ENCODE assay signal across 14 mouse cellular contexts in genomic region chr2:119318043-119318710, GRCm38 (mm10). TPM values are rescaled to one million over a fixed set of nuclear protein-coding genes. Genes with fewer than 3 reads are reported as not detected.
A peak's percentile ranks its signal among the peaks of the same experiment; 100 is the strongest.
DNase-seq lines count a peak whose midpoint lies in the region; ATAC-seq and TF ChIP-seq lines count a peak whose summit lies in the region.
"Had no signal": no experiment of that assay in that cellular context is flagged by ENCODE, and none has a peak within 500 bp of the region (broad histone marks: within the 10 kb centered on the region; RNA-seq: fewer than 3 reads in every experiment).

No protein-coding gene starts in this region.

- H3K4me1 ChIP-seq in heart, embryonic 13.5 days, result peaks cover 39% of the 10 kb centered on the region
- peaks cover 22% of the 10 kb centered on the region for H3K4me1 ChIP-seq in lung, embryonic 16.5 days (replicated peaks; ENCODE audit: control insufficient read depth, insufficient read depth, low read length)
- peaks cover 30% of the 10 kb centered on the region for H3K4me1 ChIP-seq in kidney, postnatal 0 days (replicated peaks; ENCODE audit: insufficient read depth, low read length)
- peaks cover 24% of the 10 kb centered on the region for H3K4me1 ChIP-seq in stomach, embryonic 16.5 days (ENCODE audit: control insufficient read depth, insufficient read depth, low read length)

- no peak overlapping the region for H3K4me2 ChIP-seq in heart, embryonic 13.5 days
- H3K4me2 ChIP-seq in lung, embryonic 16.5 days (ENCODE audit: low read depth, low read length), result no peak overlapping the region
- H3K4me2 ChIP-seq in kidney, postnatal 0 days (ENCODE audit: low read length), result no peak overlapping the region
- no peak overlapping the region for H3K4me2 ChIP-seq in stomach, embryonic 16.5 days (ENCODE audit: low read depth, low read length)
- H3K4me2 ChIP-seq: heart, embryonic 15.5 days; limb, embryonic 12.5 days had no signal

- H3K4me3 ChIP-seq in heart, embryonic 13.5 days, result no peak overlapping the region
- no peak overlapping the region for H3K4me3 ChIP-seq in lung, embryonic 16.5 days (ENCODE audit: low read length)
- H3K4me3 ChIP-seq in kidney, postnatal 0 days (replicated peaks; ENCODE audit: low read depth, low read length), result no peak overlapping the region
- H3K4me3 ChIP-seq in stomach, embryonic 16.5 days (replicated peaks; ENCODE audit: low read length), result no peak overlapping the region
- H3K4me3 ChIP-seq: heart, embryonic 15.5 days; limb, embryonic 12.5 days had no signal

- 63% methylated on average over 3 of the region's 3 CpGs for WGBS in heart, embryonic 13.5 days
- WGBS in lung, embryonic 16.5 days, result 54% methylated on average over 3 of the region's 3 CpGs
- WGBS in kidney, postnatal 0 days, result 36% methylated on average over 3 of the region's 3 CpGs
- 53% methylated on average over 3 of the region's 3 CpGs for WGBS in stomach, embryonic 16.5 days

- no peak for ATAC-seq in heart, embryonic 13.5 days (ENCODE audit: extremely low read depth, insufficient number of reproducible peaks, low FRiP score, low TSS enrichment)
- ATAC-seq in lung, embryonic 16.5 days (ENCODE audit: low read depth), result peak; percentile 42
- ATAC-seq in kidney, postnatal 0 days (replicated peaks; ENCODE audit: low FRiP score, low read depth), result no peak
- ATAC-seq in stomach, embryonic 16.5 days (ENCODE audit: insufficient read depth, low FRiP score), result peak; percentile 58; the same call in 1 of the 2 replicates
- ATAC-seq: midbrain, embryonic 16.5 days had no signal

- no peak overlapping the region for H3K9ac ChIP-seq in heart, embryonic 13.5 days
- H3K9ac ChIP-seq in lung, embryonic 16.5 days (ENCODE audit: low read length), result no peak overlapping the region
- H3K9ac ChIP-seq in kidney, postnatal 0 days (ENCODE audit: low read depth, low read length), result no peak overlapping the region
- no peak overlapping the region for H3K9ac ChIP-seq in stomach, embryonic 16.5 days (ENCODE audit: low read length)
- H3K9ac ChIP-seq: heart, embryonic 15.5 days; limb, embryonic 12.5 days had no signal

- H3K27me3 ChIP-seq in heart, embryonic 13.5 days (replicated peaks), result peaks cover 49% of the 10 kb centered on the region
- peaks cover 25% of the 10 kb centered on the region for H3K27me3 ChIP-seq in lung, embryonic 16.5 days (ENCODE audit: control insufficient read depth, insufficient read depth, low read depth, low read length)
- peaks cover 18% of the 10 kb centered on the region; the same call in 1 of the 2 replicates for H3K27me3 ChIP-seq in kidney, postnatal 0 days (ENCODE audit: insufficient read depth, low read length)
- H3K27me3 ChIP-seq in stomach, embryonic 16.5 days (ENCODE audit: control insufficient read depth, insufficient read depth, low read length), result peaks cover 21% of the 10 kb centered on the region

- H3K36me3 ChIP-seq in heart, embryonic 13.5 days, result no peaks in the 10 kb centered on the region
- H3K36me3 ChIP-seq in lung, embryonic 16.5 days (ENCODE audit: control insufficient read depth, insufficient read depth, low read length), result no peaks in the 10 kb centered on the region
- no peaks in the 10 kb centered on the region for H3K36me3 ChIP-seq in kidney, postnatal 0 days (ENCODE audit: insufficient read depth, low read length)
- H3K36me3 ChIP-seq in stomach, embryonic 16.5 days (ENCODE audit: control insufficient read depth, insufficient read depth, low read length), result no peaks in the 10 kb centered on the region
- H3K36me3 ChIP-seq: G1E; heart, embryonic 15.5 days; limb, embryonic 12.5 days had no signal

- H3K27ac ChIP-seq in heart, embryonic 13.5 days (replicated peaks), result peak overlapping the region; percentile 15; the same call in 1 of the 2 replicates
- peak overlapping the region; percentile 29 for H3K27ac ChIP-seq in lung, embryonic 16.5 days (ENCODE audit: low read length)
- H3K27ac ChIP-seq in kidney, postnatal 0 days, result peak overlapping the region; percentile 6; the same call in 1 of the 2 replicates
- H3K27ac ChIP-seq in stomach, embryonic 16.5 days (ENCODE audit: low read length), result peak overlapping the region; percentile 84
- H3K27ac ChIP-seq: heart, embryonic 15.5 days; limb, embryonic 12.5 days had no signal

- no peak for DNase-seq in heart, adult 18-20 months
- no peak for DNase-seq in lung, postnatal 36 days
- peak; percentile 9 for DNase-seq in kidney, postnatal 0 days (ENCODE audit: low spot score)
- no peak for DNase-seq in right cerebral cortex, postnatal 25 days
- no peak for DNase-seq in yolk sac, embryonic 10.5 days (ENCODE audit: low spot score)
- DNase-seq: B cell, adult 2 months; right cerebral cortex, adult 18-20 months had no signal

- no peaks in the 10 kb centered on the region for H3K9me3 ChIP-seq in heart, embryonic 13.5 days
- H3K9me3 ChIP-seq in lung, embryonic 16.5 days (ENCODE audit: control insufficient read depth, low read length), result no peaks in the 10 kb centered on the region
- no peaks in the 10 kb centered on the region for H3K9me3 ChIP-seq in kidney, postnatal 0 days (replicated peaks; ENCODE audit: low read length)
- H3K9me3 ChIP-seq in stomach, embryonic 16.5 days (replicated peaks; ENCODE audit: control insufficient read depth, low read length), result no peaks in the 10 kb centered on the region
- H3K9me3 ChIP-seq: heart, embryonic 15.5 days; limb, embryonic 12.5 days had no signal

- TF ChIP-seq CTCF in kidney, postnatal 0 days (IDR thresholded peaks at IDR 0.05; ENCODE audit: low read depth), result no peak

RNA-seq across cellular contexts. Expression of gene Dll4, which starts 7.4 kb away (rescaled TPM):
- polyA plus RNA-seq in heart, embryonic 13.5 days (2015; fragmentation: Nextera tagmentation; extraction: Ambion mirVana), result 7.7 and 8.7 TPM in 2 replicates
- total RNA-seq in heart, adult 18-20 months (2021), result 10 to 100 TPM; 13.3 to 19.6 TPM
- 14.6 and 17.8 TPM in 2 replicates for polyA plus RNA-seq in lung, embryonic 16.5 days (2015; fragmentation: Nextera tagmentation; extraction: Ambion mirVana)
- 7.9 and 8.4 TPM in 2 replicates for polyA plus RNA-seq in kidney, postnatal 0 days (2015; fragmentation: Nextera tagmentation; extraction: Ambion mirVana)
- 6.8 and 8.2 TPM in 2 replicates for polyA plus RNA-seq in stomach, embryonic 16.5 days (2015; fragmentation: Nextera tagmentation; extraction: Ambion mirVana)

RNA-seq across cellular contexts. Expression of gene Vps18, which starts 29.6 kb away (rescaled TPM):
- polyA plus RNA-seq in heart, embryonic 13.5 days (2015; fragmentation: Nextera tagmentation; extraction: Ambion mirVana), result 11.9 and 13.1 TPM in 2 replicates
- 10 to 100 TPM; 13.2 to 13.5 TPM for total RNA-seq in heart, adult 18-20 months (2021)
- 18.8 and 19.5 TPM in 2 replicates for polyA plus RNA-seq in lung, embryonic 16.5 days (2015; fragmentation: Nextera tagmentation; extraction: Ambion mirVana)
- 13.4 and 15.0 TPM in 2 replicates for polyA plus RNA-seq in kidney, postnatal 0 days (2015; fragmentation: Nextera tagmentation; extraction: Ambion mirVana)
- 17.5 and 19.8 TPM in 2 replicates for polyA plus RNA-seq in stomach, embryonic 16.5 days (2015; fragmentation: Nextera tagmentation; extraction: Ambion mirVana)

RNA-seq across cellular contexts. Expression of gene Chac1, which starts 32.9 kb away (rescaled TPM):
- 0.35 and 0.78 TPM in 2 replicates for polyA plus RNA-seq in heart, embryonic 13.5 days (2015; fragmentation: Nextera tagmentation; extraction: Ambion mirVana)
- total RNA-seq in heart, adult 18-20 months (2021), result 1 to 10 TPM; 4.0 to 7.0 TPM
- polyA plus RNA-seq in lung, embryonic 16.5 days (2015; fragmentation: Nextera tagmentation; extraction: Ambion mirVana), result 1.1 and 1.7 TPM in 2 replicates
- 0.64 and 0.83 TPM in 2 replicates for polyA plus RNA-seq in kidney, postnatal 0 days (2015; fragmentation: Nextera tagmentation; extraction: Ambion mirVana)
- polyA plus RNA-seq in stomach, embryonic 16.5 days (2015; fragmentation: Nextera tagmentation; extraction: Ambion mirVana), result 1.5 and 2.4 TPM in 2 replicates
- total RNA-seq: G1E had no signal
- polyA plus RNA-seq: G1E had no signal

RNA-seq across cellular contexts. Expression of gene Rhov, which starts 47.1 kb away (rescaled TPM):
- polyA plus RNA-seq in heart, embryonic 13.5 days (2015; fragmentation: Nextera tagmentation; extraction: Ambion mirVana), result 0.14 and 0.60 TPM in 2 replicates
- total RNA-seq in heart, adult 18-20 months (2021), result not detected
- 1.3 and 2.2 TPM in 2 replicates for polyA plus RNA-seq in lung, embryonic 16.5 days (2015; fragmentation: Nextera tagmentation; extraction: Ambion mirVana)
- polyA plus RNA-seq in kidney, postnatal 0 days (2015; fragmentation: Nextera tagmentation; extraction: Ambion mirVana), result 3.5 and 3.6 TPM in 2 replicates
- polyA plus RNA-seq in stomach, embryonic 16.5 days (2015; fragmentation: Nextera tagmentation; extraction: Ambion mirVana), result 30.2 and 34.5 TPM in 2 replicates
- polyA plus RNA-seq: G1E had no signal

Comparison
In these comparisons a context has a peak if more than half of its experiments do, and no peak if none do; other contexts are left out.
1. ATAC-seq: peak in lung, embryonic 16.5 days (single experiment) and stomach, embryonic 16.5 days (single experiment); none in heart, embryonic 13.5 days (single experiment) and kidney, postnatal 0 days (single experiment).
2. H3K27ac ChIP-seq: peak in every context shown above with its lines; median percentile 84 in stomach, embryonic 16.5 days; 29 in lung, embryonic 16.5 days; 15 in heart, embryonic 13.5 days; 6 in kidney, postnatal 0 days.